Mouse (Mus musculus): ENCODE results near the gene Golga7b.

Gene Golga7b

DNA sequence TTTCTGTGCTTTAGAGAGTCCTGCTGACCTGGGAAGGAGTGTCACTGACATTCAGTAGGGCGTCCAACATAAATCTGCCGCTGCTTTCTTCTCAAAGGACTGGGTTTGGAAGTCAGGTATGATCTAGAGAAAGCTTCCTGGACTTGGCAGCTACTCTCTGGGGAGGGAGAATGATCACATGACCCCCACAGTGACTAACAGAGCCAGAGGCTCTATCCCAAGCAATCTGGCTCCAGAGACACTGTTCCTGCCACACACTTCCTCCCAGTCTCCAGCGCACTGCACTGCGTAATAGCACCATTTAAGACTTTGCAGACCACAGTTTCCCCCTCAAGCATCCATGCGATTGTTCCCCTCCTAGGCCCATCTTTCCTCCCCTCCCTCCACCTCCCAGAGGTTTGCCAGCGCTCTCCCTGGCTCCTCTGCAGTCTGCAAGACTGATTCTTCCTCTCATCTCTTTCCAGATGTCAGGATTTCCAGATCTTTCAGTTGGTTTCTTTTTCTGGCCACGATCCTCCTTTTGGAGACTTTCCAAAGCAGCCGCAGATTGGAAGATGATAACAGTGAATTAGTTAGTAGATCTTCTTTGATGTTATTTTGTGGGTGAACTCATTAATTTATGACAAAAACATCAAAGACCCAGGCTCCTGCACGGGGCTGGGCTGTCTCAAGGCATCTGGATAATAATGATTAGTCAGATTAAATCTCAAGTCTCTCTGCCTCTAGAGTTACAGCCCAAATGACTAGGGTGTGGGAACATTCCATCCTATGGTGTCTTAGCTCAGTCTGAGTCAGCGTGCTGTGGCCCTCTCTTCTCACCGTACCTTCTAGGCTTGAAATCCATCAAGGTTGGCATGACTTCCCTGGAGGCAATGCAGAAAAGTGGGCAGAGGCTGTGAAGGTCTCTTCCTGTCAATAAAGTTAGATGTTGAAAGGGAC is 2.9 kb downstream of the Golga7b start:
- DNase-seq (ENCODE audit: low read depth) = peak; percentile 62

DNA sequence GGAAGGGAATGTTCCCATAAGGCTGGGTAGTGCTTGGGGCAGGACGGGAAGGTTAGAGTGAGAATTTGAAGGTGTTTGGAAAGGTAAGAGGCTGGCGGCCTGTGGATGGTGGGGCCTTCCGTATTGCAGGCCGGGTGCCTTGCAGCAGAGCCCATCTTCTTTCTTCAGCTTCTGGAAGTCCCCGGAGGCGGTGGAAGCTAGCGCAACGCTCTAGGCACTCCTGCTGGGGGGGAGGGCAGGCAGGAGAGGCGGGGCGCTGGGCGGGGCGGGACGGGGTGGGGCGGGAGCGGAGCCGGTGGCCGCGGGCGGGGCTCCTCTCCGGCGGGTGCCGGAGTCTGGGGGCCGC is 8.0 kb downstream of the Golga7b start:
- DNase-seq (ENCODE audit: low read depth) = no peak

DNA sequence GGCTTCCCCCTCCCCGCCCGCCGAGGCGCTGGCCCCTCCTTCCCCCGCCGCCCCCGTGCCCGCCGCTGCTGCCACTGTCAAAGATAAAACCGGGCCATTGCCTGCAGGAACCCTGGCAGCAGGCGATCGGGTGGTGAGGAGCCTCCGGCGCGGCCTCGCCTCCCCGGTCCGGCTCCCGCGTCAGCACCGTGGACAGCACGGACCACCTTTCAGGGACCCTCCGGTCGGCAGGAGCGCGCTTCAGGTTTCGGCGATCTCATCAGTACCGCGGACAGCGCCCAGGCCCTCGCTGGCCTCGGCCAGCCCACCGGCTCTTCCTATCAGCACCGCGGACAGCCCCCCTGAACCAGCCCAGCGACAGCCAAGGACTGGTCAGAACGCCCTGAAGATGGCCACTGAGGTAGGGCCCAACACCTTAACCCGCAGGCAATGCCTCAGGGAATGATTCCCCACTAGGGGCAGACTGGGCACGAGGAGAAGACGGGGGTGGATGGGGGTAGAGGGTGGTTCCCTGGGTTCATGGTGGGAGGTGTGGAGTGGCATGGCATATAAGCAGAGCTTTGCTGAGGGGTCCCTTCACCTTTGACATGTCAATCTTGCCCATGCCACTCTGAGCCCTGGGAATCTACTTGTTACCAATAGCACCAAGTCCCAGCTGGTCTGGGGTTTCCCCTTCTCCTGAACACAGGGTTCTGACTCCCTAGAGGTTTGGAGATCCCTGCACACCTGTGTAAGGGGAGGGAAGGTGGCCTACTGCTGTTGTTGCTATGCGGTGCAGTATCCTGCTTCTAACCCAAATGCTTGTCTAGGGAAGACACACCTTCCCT is 8.6 kb downstream of the Golga7b start:
- DNase-seq (ENCODE audit: low read depth) = peak; percentile 62

GRCm38 (mm10) chr19:42256611-42257240 is 9.4 kb downstream of the Golga7b start:
- DNase-seq (ENCODE audit: low read depth) = peak; percentile 85

GRCm38 (mm10) chr19:42257241-42257635 is 9.9 kb downstream of the Golga7b start:
- DNase-seq (ENCODE audit: low read depth) = no peak

GRCm38 (mm10) chr19:42258031-42258430 is 10.7 kb downstream of the Golga7b start:
- peak; percentile 94 for DNase-seq (ENCODE audit: low read depth)

GRCm38 (mm10) chr19:42258596-42258995 is 11.2 kb downstream of the Golga7b start:
- DNase-seq (ENCODE audit: low read depth) = peak; percentile 88

DNA sequence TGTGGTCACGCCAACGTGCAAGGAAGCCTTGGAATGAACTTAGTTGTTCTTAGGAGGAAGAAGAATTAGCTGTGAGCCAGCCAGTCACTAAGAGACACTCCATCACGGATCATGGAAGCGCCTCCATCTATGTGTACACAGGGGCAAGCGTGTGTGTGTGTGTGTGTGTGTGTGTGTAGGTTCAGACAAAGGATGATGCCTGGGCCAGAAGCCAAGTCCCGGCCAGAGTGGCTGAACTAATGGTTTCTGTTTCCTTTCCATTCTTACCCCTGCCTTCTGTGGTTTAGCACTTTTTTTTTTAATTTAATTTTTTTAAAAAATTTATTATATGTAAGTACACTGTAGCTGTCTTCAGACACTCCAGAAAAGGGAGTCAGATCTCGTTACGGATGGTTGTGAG is 13.1 kb downstream of the Golga7b start:
- no peak for DNase-seq (ENCODE audit: low read depth)

GRCm38 (mm10) chr19:42263524-42263923 is 16.1 kb downstream of the Golga7b start:
- peak; percentile 36 for DNase-seq (ENCODE audit: low read depth)

DNA sequence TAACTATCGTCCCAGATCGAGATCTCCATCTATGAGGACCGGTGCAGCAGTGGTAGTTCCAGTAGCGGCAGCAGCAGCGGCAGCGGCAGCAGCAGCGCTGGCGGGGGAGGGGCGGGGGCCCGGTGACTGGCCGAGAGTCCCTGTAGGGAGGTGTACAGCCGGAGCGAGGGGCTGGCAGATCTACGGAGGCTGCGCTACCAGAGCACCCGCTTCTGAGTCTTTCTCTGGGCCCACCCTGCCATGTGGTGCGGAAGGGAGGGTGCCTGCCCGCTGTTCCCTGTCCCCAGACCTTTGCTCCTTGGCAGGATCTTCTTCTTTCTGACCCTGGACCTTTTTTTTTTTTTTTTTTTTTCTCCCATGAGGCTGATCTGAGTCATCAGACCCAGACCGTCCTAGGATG is 21.0 kb downstream of the Golga7b start:
- DNase-seq (ENCODE audit: low read depth) = no peak

DNA sequence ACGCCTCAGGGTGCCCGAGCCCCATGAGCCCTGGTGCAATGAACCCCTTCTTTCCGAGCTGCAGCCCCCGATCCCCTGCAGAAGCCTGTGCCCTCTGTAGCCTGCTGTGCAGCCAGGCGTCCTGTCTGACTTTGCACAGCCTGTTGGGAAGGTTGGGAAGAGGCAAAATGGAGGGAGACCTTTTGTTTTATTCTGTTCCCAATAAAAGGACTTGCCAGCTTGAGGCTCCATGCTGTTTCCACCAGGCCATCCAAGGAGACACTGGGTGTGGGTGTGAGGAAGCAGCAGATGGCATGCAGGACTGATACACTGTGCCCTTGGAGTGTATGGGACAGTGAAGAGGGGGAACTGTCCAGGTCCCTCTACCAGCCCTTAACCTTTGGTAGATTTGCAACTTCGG is 22.7 kb downstream of the Golga7b start:
- no peak for DNase-seq (ENCODE audit: low read depth)

DNA sequence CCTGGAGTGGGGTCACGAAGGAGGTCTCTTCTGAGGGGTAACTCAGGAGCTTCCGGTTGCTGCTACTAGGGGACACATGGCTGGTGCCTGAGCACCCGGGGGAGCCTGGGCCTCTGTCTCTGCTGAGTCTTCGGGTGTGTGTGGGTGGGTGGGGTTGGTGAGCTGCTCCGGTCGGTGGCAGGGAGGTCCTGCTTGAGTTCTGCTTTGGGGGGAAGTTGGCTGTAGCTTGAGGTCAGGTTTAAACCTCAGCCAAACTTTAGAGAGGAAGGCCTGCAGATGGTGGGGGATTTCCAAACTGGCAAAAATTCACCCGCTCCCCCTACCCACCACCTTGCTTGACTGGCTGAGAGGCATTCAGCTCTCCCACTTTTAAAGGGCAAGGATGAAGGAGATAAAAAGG is 23.8 kb downstream of the Golga7b start:
- no peak for DNase-seq (ENCODE audit: low read depth)

- peak; percentile 95 for DNase-seq (ENCODE audit: low read depth)
These were observed 24.9 kb downstream of the Golga7b start for GRCm38 (mm10) chr19:42272003-42272963.

- peak; percentile 15 for DNase-seq (ENCODE audit: low read depth)
These were observed 29.9 kb downstream of the Golga7b start for GRCm38 (mm10) chr19:42277288-42277687.

DNA sequence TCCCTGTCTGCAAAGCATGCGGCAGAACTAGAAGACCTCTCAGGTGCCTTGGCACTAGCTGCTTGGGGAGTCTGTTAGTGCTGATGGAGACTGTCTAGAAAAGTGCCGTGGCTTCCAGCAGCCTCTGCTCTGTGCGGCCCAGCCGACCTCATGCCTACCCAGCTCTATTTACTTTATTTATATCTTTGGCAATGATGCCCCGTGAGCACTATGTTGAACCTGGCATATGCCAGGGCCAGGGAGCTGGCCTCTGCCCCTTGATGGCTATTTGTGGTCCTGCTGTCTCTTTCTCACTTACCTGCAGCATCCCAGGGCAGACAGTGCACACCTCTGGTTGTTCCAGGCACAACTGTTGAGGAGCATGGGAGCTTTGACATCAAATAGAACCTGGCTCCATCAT is 31.1 kb downstream of the Golga7b start:
- DNase-seq (ENCODE audit: low read depth) = no peak

DNA sequence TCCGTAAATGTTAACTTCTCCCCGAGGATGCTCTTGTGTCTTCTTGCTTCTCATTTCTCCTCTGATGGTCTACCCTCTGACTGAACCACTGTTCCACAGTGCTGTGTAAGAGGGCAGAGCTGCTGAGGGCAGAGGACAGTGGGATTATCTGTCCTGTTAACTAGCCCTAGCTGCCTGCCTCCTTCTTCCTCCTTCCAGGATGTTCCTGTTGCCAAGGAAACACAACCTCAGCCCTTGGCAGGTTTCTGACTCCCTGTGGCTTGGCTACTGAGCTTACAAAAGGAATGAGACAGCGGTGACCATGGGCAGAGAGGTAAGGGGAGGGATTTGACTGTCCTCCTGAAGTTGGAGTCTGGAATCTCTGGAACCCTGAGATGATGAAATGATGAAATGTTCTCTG is 32.2 kb downstream of the Golga7b start:
- DNase-seq (ENCODE audit: low read depth) = no peak

DNA sequence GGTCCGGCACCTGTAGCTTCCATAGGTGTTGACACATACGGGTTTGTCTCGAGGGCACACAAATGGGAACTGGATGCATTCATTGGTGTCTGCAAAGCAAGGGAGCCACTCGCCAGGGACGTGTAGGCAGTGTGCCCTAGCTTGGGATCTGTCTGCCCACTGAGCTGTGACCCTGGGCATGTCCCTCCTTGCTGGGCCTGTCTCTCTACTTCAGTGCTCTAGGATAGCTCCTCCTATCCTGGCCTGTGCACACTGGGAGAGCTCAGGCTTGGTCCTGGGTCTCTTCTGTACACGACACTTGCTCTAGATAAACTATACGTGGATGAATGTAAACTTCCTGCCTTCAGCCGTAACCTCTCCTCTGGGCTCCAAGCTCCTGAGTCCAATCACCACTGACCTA is 36.8 kb downstream of the Golga7b start:
- no peak for DNase-seq (ENCODE audit: low read depth)

DNA sequence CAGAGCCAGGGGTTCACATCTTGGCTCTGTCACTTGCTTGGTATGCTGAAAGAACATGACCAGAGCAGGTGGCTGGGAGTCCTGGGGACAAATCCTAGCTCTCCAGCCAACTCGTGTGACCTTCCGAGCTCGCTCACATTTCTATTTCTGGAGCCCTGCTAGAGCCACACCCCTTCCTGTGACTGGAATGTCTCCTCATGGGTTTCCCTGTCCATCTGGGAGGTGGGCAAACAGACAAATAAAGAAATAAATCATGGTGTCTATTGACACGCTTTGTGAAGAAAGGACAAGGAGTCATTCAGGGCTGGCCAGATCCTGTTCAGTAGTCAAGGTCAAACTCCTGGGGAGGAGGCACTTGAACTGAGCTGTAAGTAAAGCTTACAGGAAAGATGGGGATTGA is 41.0 kb downstream of the Golga7b start:
- no peak for DNase-seq (ENCODE audit: low read depth)

DNA sequence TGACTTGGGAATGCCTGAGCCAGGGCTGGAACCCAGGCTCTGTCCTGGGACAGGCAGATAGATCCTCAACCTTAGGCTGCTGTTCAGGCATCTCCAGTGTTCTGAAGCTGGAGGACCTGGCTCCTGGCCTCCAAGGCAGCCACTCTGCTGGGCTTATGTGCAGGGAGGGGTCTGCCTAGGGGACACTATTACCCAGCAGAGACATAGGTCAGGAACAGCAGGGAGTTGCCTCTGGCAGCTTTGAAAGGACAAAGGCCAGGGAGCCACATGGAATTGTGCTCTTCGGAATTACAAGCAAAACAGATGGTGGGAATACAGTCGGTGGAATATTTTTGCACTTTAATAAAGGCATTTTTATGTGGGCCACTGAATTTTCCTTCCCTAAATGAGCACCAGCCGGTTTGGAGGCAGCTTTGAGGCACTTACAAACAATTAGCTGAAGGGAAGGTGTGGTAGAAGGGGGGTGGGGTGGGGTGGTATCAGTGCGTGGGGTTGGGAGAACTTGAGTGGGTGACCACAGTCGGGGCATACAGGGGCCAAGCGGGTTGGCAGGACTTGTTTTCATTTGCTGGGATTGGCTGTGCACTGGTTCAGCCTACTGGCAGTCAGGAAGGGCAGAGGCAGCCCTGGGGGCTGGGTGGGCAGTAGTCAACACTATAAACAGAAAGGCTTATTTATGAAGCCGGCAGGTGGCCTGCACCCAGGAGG is 43.7 kb downstream of the Golga7b start:
- DNase-seq (ENCODE audit: low read depth) = no peak

- DNase-seq (ENCODE audit: low read depth) = no peak
These were observed 44.7 kb downstream of the Golga7b start for GRCm38 (mm10) chr19:42292106-42292505.

DNA sequence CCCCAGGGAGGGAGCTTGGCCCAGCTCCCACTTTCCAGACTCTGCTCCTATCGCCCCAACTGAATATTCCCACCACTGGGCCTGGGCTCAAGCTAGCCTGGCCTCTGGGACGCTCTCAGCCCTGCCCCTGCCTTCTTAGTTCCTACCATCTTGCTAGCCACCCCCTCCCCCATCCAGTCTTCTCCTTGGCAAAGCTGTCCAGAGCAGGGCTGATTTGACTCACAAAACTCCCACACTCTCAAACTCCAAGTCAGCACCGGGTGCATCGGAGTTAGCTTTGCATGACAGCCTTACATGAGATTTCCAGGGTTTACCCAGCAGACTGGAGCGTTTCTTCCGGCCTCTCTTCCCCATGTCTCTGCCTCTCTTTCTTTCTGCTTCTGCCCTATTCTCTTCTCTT is 45.8 kb downstream of the Golga7b start:
- DNase-seq (ENCODE audit: low read depth) = no peak

Data from NIH3T3 (cell line).